Comparison of ENCODE assay signal across 7 mouse cellular contexts in the genomic region with DNA sequence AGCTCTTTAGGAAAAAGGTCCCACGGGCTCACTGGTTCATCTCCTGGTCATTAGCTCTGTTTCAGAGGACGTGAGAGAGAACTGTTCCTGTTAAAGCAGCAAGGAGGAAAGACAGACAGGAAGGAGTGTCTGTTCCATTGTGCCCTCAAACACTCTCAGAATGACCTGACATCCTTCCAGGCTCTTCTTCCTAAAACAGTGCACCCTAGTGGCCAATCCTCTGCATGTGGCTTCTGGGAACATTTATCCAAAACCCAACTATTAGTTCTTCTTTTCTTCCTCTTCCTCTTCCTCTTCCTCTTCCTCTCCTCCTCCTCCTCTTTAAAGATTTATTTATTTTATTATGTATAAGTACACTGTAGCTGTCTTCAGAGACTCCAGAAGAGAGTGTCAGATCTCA. TPM values are rescaled to one million over a fixed set of nuclear protein-coding genes. Genes with fewer than 3 reads are reported as not detected.
A peak's percentile ranks its signal among the peaks of the same experiment; 100 is the strongest.
DNase-seq lines count a peak whose midpoint lies in the region; ATAC-seq and TF ChIP-seq lines count a peak whose summit lies in the region.

No protein-coding gene starts in this region.

- no peak overlapping the region for H3K27ac ChIP-seq in CH12.LX (ENCODE audit: insufficient read depth, low read depth)
- no peak overlapping the region for H3K27ac ChIP-seq in lung, embryonic 14.5 days (ENCODE audit: low read depth)
- no peak overlapping the region for H3K27ac ChIP-seq in intestine, embryonic 16.5 days (ENCODE audit: low read length)

- no peaks in the 10 kb centered on the region for H3K79me2 ChIP-seq in CH12.LX (replicated peaks; ENCODE audit: control insufficient read depth, extremely low read depth, insufficient read depth, poor library complexity, severe bottlenecking)

- intact Hi-C loops in left cerebral cortex, postnatal 4 days (cut with DNase I), result no loop called here

- in situ Hi-C loops in CH12.LX (cut with MboI; ENCODE audit: low pct_ligation_motif_present, low pct_unique_long_range_greater_than_20kb, low sequenced_read_pairs), result no loop called here

- TF ChIP-seq CTCF in CH12.LX (conservative IDR thresholded peaks at IDR 0.05 in 1 of 2, IDR thresholded peaks at IDR 0.05 in 1 of 2; ENCODE audit: low read depth in 2 of 2, low read length in 2 of 2), result peak; percentile 40 to 78; a peak in 3 of 4 replicates
- peak; percentile 57 for TF ChIP-seq CTCF in lung, embryonic 14.5 days (IDR thresholded peaks at IDR 0.05; ENCODE audit: low read depth)

- TF ChIP-seq EP300 in CH12.LX (IDR thresholded peaks at IDR 0.05; ENCODE audit: low read length), result no peak

- peaks cover 20% of the 10 kb centered on the region for H3K9me3 ChIP-seq in CH12.LX (replicated peaks; ENCODE audit: low read length)
- H3K9me3 ChIP-seq in lung, embryonic 14.5 days (ENCODE audit: low read depth, low read length), result no peaks in the 10 kb centered on the region
- H3K9me3 ChIP-seq in intestine, embryonic 16.5 days (ENCODE audit: control insufficient read depth, low read length), result no peaks in the 10 kb centered on the region

- DNase-seq in kidney, adult 9 months, result peak; percentile 52
- no peak for DNase-seq in kidney, adult 11 months
- DNase-seq in 416B (ENCODE audit: low read depth) (peak; percentile 53), CH12.LX (ENCODE audit: extremely low read depth) (peak; percentile 39)
- DNase-seq in lung, embryonic 14.5 days, result peak; percentile 55
- DNase-seq in left cerebral cortex, postnatal 4 days, result no peak

- H3K4me3 ChIP-seq in CH12.LX (replicated peaks in 1 of 3; ENCODE audit: low read depth in 2 of 3, low read length in 2 of 3, poor library complexity in 1 of 3), result no peak overlapping the region
- no peak overlapping the region for H3K4me3 ChIP-seq in lung, embryonic 14.5 days (ENCODE audit: low read depth, low read length)
- H3K4me3 ChIP-seq in intestine, embryonic 16.5 days (ENCODE audit: low read length), result no peak overlapping the region

- no peak for TF ChIP-seq POLR2A in CH12.LX (IDR thresholded peaks at IDR 0.05; ENCODE audit: low read depth, low read length)

- 33% methylated on average over 2 of the region's 2 CpGs for WGBS in lung, embryonic 14.5 days
- WGBS in intestine, embryonic 16.5 days, result 28% methylated on average over 2 of the region's 2 CpGs

- peaks cover 47% of the 10 kb centered on the region for H3K27me3 ChIP-seq in CH12.LX (replicated peaks)
- no peaks in the 10 kb centered on the region for H3K27me3 ChIP-seq in lung, embryonic 14.5 days (ENCODE audit: insufficient read depth, low read length)
- H3K27me3 ChIP-seq in intestine, embryonic 16.5 days (replicated peaks; ENCODE audit: control insufficient read depth, insufficient read depth, low read length), result no peaks in the 10 kb centered on the region

- H3K4me1 ChIP-seq in CH12.LX (ENCODE audit: control insufficient read depth in 1 of 2, insufficient read depth in 2 of 2), result no peaks in the 10 kb centered on the region
- no peaks in the 10 kb centered on the region for H3K4me1 ChIP-seq in lung, embryonic 14.5 days (ENCODE audit: insufficient read depth)
- no peaks in the 10 kb centered on the region for H3K4me1 ChIP-seq in intestine, embryonic 16.5 days (ENCODE audit: control insufficient read depth, insufficient read depth, low read length)

- no peak for ATAC-seq in lung, embryonic 14.5 days (ENCODE audit: insufficient read depth)
- ATAC-seq in intestine, embryonic 16.5 days, result no peak

- no peak overlapping the region for H3K4me2 ChIP-seq in CH12.LX (ENCODE audit: insufficient read depth, low read depth, poor library complexity, severe bottlenecking)
- no peak overlapping the region for H3K4me2 ChIP-seq in lung, embryonic 14.5 days
- H3K4me2 ChIP-seq in intestine, embryonic 16.5 days (ENCODE audit: low read depth, low read length), result no peak overlapping the region

- TF ChIP-seq RAD21 in CH12.LX (IDR thresholded peaks at IDR 0.05; ENCODE audit: low read depth, low read length), result peak; percentile 40

- dilution Hi-C loops in CH12.LX (cut with MboI; ENCODE audit: extremely low pct_ligation_motif_present, extremely low pct_unique_long_range_greater_than_20kb, low sequenced_read_pairs), result no loop called here

- H3K9ac ChIP-seq in CH12.LX (ENCODE audit: insufficient read depth, low read depth), result no peak overlapping the region
- H3K9ac ChIP-seq in lung, embryonic 14.5 days, result no peak overlapping the region
- H3K9ac ChIP-seq in intestine, embryonic 16.5 days (ENCODE audit: low read depth, low read length), result no peak overlapping the region

- H3K36me3 ChIP-seq in CH12.LX (replicated peaks in 1 of 2; ENCODE audit: control insufficient read depth in 1 of 2, insufficient read depth in 1 of 2, low read length in 1 of 2), result no peaks in the 10 kb centered on the region
- no peaks in the 10 kb centered on the region for H3K36me3 ChIP-seq in lung, embryonic 14.5 days (ENCODE audit: insufficient read depth)
- no peaks in the 10 kb centered on the region for H3K36me3 ChIP-seq in intestine, embryonic 16.5 days (ENCODE audit: control insufficient read depth, insufficient read depth, low read length)

TF ChIP-seq in CH12.LX, 34 proteins besides CTCF, POLR2A, EP300 and RAD21:
- no peak for TF ChIP-seq CHD2 (IDR thresholded peaks at IDR 0.05; ENCODE audit: low read length)
- no peak for TF ChIP-seq UBTF (IDR thresholded peaks at IDR 0.05; ENCODE audit: low read depth, low read length)
- no peak for TF ChIP-seq TCF12 (IDR thresholded peaks at IDR 0.05; ENCODE audit: low read depth, low read length)
- no peak for TF ChIP-seq E2F4 (IDR thresholded peaks at IDR 0.05; ENCODE audit: insufficient replicate concordance, low read depth, low read length)
- TF ChIP-seq SMC3 (IDR thresholded peaks at IDR 0.05; ENCODE audit: low read depth, low read length), result peak; percentile 52
- peak; percentile 79; the same call in 1 of the 2 replicates for TF ChIP-seq MYC (IDR thresholded peaks at IDR 0.05; ENCODE audit: low read depth, low read length)
- TF ChIP-seq ZNF384 (IDR thresholded peaks at IDR 0.05; ENCODE audit: low read depth, low read length), result no peak

RNA-seq across cellular contexts. Expression of a gene that starts 20.7 kb away (rescaled TPM):
- 7.1 and 8.1 TPM in 2 replicates for total RNA-seq in CH12.LX (2012; rRNA removed)
- 4.3 and 4.4 TPM in 2 replicates for total RNA-seq in CH12.LX (2014; rRNA removed)
- polyA plus RNA-seq in CH12.LX (2012; ENCODE audit: insufficient read length, low read depth), result 3.4 and 4.4 TPM in 2 replicates
- polyA plus RNA-seq in lung, embryonic 14.5 days (2014; fragmentation: Nextera tagmentation; extraction: Ambion mirVana), result 107 and 109 TPM in 2 replicates
- 100 to 1,000 TPM; 131 to 135 TPM for total RNA-seq in left cerebral cortex, postnatal 4 days (2021)
- 47.0 and 51.6 TPM in 2 replicates for polyA plus RNA-seq in intestine, embryonic 16.5 days (2015; fragmentation: Nextera tagmentation; extraction: Ambion mirVana)

RNA-seq across cellular contexts. Expression of a gene that starts 24.5 kb away (rescaled TPM):
- total RNA-seq in CH12.LX (2012; rRNA removed), result 243 and 304 TPM in 2 replicates
- 394 and 426 TPM in 2 replicates for total RNA-seq in CH12.LX (2014; rRNA removed)
- polyA plus RNA-seq in CH12.LX (2012; ENCODE audit: insufficient read length, low read depth), result 745 and 979 TPM in 2 replicates
- polyA plus RNA-seq in lung, embryonic 14.5 days (2014; fragmentation: Nextera tagmentation; extraction: Ambion mirVana), result 746 and 786 TPM in 2 replicates
- 100 to 1,000 TPM; 102 to 103 TPM for total RNA-seq in left cerebral cortex, postnatal 4 days (2021)
- polyA plus RNA-seq in intestine, embryonic 16.5 days (2015; fragmentation: Nextera tagmentation; extraction: Ambion mirVana), result 404 and 487 TPM in 2 replicates

RNA-seq across cellular contexts. Expression of a gene that starts 42.2 kb away (rescaled TPM):
- 34.5 and 40.3 TPM in 2 replicates for total RNA-seq in CH12.LX (2012; rRNA removed)
- 58.8 and 59.7 TPM in 2 replicates for total RNA-seq in CH12.LX (2014; rRNA removed)
- 45.2 and 51.3 TPM in 2 replicates for polyA plus RNA-seq in CH12.LX (2012; ENCODE audit: insufficient read length, low read depth)
- 53.3 and 56.2 TPM in 2 replicates for polyA plus RNA-seq in lung, embryonic 14.5 days (2014; fragmentation: Nextera tagmentation; extraction: Ambion mirVana)
- 100 to 1,000 TPM in 1 of 2 experiments, 10 to 100 TPM in 1; 93.0 to 117 TPM for total RNA-seq in left cerebral cortex, postnatal 4 days (2021)
- polyA plus RNA-seq in intestine, embryonic 16.5 days (2015; fragmentation: Nextera tagmentation; extraction: Ambion mirVana), result 46.9 and 53.2 TPM in 2 replicates

Comparison
In these comparisons a context has a peak if more than half of its experiments do, and no peak if none do; other contexts are left out.
1. DNase-seq: peak in kidney, adult 9 months (single experiment), 416B (single experiment), CH12.LX (single experiment) and lung, embryonic 14.5 days (single experiment); none in kidney, adult 11 months (single experiment) and left cerebral cortex, postnatal 4 days (single experiment).